Mouse (Mus musculus): ENCODE measurements at regions not wholly inside any gene's neighbourhood (a gene's known extent, or its start where the extent isn't known, plus 50 kb on each side); places are given as distances from the start of the nearest gene placed in this dataset.

- TF ChIP-seq CTCF (IDR thresholded peaks at IDR 0.05; ENCODE audit: control insufficient read depth, insufficient read depth, insufficient read length) (no peak), MYOG (IDR thresholded peaks at IDR 0.05; ENCODE audit: control insufficient read depth, extremely low read depth, insufficient read length) (no peak), CEBPB (IDR thresholded peaks at IDR 0.05; ENCODE audit: low read depth) (no peak)
These were observed 219.3 kb upstream of the Ccdc122 start for GRCm38 (mm10) chr14:76817189-76817772.

All from C2C12 (cell line).